Mouse (Mus musculus) splenic B cell, adult 2 months (primary cell): ENCODE results near the gene Kif6.

Source experiments
- DNase-seq: peaks from one replicate; pipeline ENCODE4 v3.0.0-alpha.2; 2011; ENCODE audit warnings: low read depth, low spot score
- H3K27me3 ChIP-seq: 2 replicates; pipeline ENCODE4 v1.6.1; 2012; ENCODE audit warnings: mild to moderate bottlenecking, low read length, moderate library complexity, mixed read lengths; ENCODE audit not compliant: control insufficient read depth, poor library complexity, insufficient read depth, severe bottlenecking
- H3K36me3 ChIP-seq: 2 replicates; pipeline ENCODE4 v1.6.1; 2012; ENCODE audit warnings: mild to moderate bottlenecking, low read length, moderate library complexity, mixed read lengths; ENCODE audit not compliant: control insufficient read depth, poor library complexity, insufficient read depth, severe bottlenecking

The Kif6 gene

GRCm38 (mm10) chr17:49690607-49691454, 75.9 kb downstream of the Kif6 start:
- Histone ChIP-seq H3K27me3 (no peaks in the 10 kb centered on the region), H3K36me3 (no peaks in the 10 kb centered on the region)
- DNase-seq: no peak

GRCm38 (mm10) chr17:49691455-49691805, 76.5 kb downstream of the Kif6 start:
- DNase-seq: no peak
- H3K36me3 ChIP-seq: no peaks in the 10 kb centered on the region
- no peaks in the 10 kb centered on the region for H3K27me3 ChIP-seq

- DNase-seq: no peak
- H3K36me3 ChIP-seq: no peaks in the 10 kb centered on the region
- H3K27me3 ChIP-seq: no peaks in the 10 kb centered on the region
These were observed 78.3 kb downstream of the Kif6 start for GRCm38 (mm10) chr17:49693206-49693605.

- no peaks in the 10 kb centered on the region for H3K27me3 ChIP-seq
- no peak for DNase-seq
These were observed 82.3 kb downstream of the Kif6 start for GRCm38 (mm10) chr17:49697220-49697619.

GRCm38 (mm10) chr17:49703492-49704249, 88.7 kb downstream of the Kif6 start:
- H3K27me3 ChIP-seq: no peaks in the 10 kb centered on the region
- DNase-seq: no peak
- no peaks in the 10 kb centered on the region for H3K36me3 ChIP-seq

More at GRCm38 (mm10) chr17:49697220-49697619, 82.3 kb downstream of the Kif6 start:
- H3K36me3 ChIP-seq: no peaks in the 10 kb centered on the region

- DNase-seq: no peak
- H3K27me3 ChIP-seq: no peaks in the 10 kb centered on the region
- no peaks in the 10 kb centered on the region for H3K36me3 ChIP-seq
These were observed 94.3 kb downstream of the Kif6 start for GRCm38 (mm10) chr17:49709192-49709591.

- no peak for DNase-seq
- Histone ChIP-seq H3K36me3 (no peaks in the 10 kb centered on the region), H3K27me3 (no peaks in the 10 kb centered on the region)
These were observed 95.2 kb downstream of the Kif6 start for GRCm38 (mm10) chr17:49710101-49710630.

- no peak for DNase-seq
- Histone ChIP-seq H3K36me3 (no peaks in the 10 kb centered on the region), H3K27me3 (no peaks in the 10 kb centered on the region)
These were observed 111.3 kb downstream of the Kif6 start for GRCm38 (mm10) chr17:49726206-49726605.

GRCm38 (mm10) chr17:49726976-49727375, 112.0 kb downstream of the Kif6 start:
- DNase-seq: no peak
- H3K27me3 ChIP-seq: no peaks in the 10 kb centered on the region
- H3K36me3 ChIP-seq: no peaks in the 10 kb centered on the region

GRCm38 (mm10) chr17:49727428-49728045, 112.6 kb downstream of the Kif6 start:
- H3K27me3 ChIP-seq: no peaks in the 10 kb centered on the region
- H3K36me3 ChIP-seq: no peaks in the 10 kb centered on the region
- DNase-seq: no peak

GRCm38 (mm10) chr17:49729856-49730255, 114.9 kb downstream of the Kif6 start:
- DNase-seq: no peak
- no peaks in the 10 kb centered on the region for H3K27me3 ChIP-seq
- no peaks in the 10 kb centered on the region for H3K36me3 ChIP-seq

- Histone ChIP-seq H3K36me3 (no peaks in the 10 kb centered on the region), H3K27me3 (no peaks in the 10 kb centered on the region)
- DNase-seq: no peak
These were observed 117.8 kb downstream of the Kif6 start for GRCm38 (mm10) chr17:49732706-49733105.

GRCm38 (mm10) chr17:49734079-49734478, 119.1 kb downstream of the Kif6 start:
- DNase-seq: no peak
- H3K27me3 ChIP-seq: no peaks in the 10 kb centered on the region
- no peaks in the 10 kb centered on the region for H3K36me3 ChIP-seq

- Histone ChIP-seq H3K27me3 (no peaks in the 10 kb centered on the region), H3K36me3 (no peaks in the 10 kb centered on the region)
- no peak for DNase-seq
These were observed 119.8 kb downstream of the Kif6 start for GRCm38 (mm10) chr17:49734776-49735175.

GRCm38 (mm10) chr17:49736364-49736763, 121.4 kb downstream of the Kif6 start:
- no peaks in the 10 kb centered on the region for H3K27me3 ChIP-seq
- no peaks in the 10 kb centered on the region for H3K36me3 ChIP-seq
- DNase-seq: no peak
